Mouse (Mus musculus): Measurements from ENCODE around the gene C1qtnf12.

Gene C1qtnf12

DNA sequence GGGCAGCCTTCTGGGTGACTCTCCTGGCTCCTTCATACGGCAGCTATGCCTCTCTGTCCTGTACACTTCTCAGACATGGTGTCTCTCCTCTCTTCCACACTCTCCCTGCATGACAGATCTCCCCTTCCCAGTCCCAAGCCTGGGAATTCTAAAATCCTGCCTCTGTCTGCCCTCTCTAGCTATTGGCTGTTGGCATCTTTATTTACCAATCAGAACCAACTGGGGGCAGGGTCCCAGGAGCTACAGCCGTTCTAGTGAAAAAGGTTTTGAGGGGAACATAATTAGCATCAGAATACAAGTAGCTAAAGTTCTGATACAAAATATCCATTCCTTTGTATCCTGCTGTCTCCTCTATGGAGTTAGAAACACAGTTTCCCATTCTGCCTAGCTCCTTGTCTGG lies 21.7 kb downstream of the C1qtnf12 start:
- TF ChIP-seq GATA4 (IDR thresholded peaks at IDR 0.05; ENCODE audit: insufficient replicate concordance, low read length), result no peak

DNA sequence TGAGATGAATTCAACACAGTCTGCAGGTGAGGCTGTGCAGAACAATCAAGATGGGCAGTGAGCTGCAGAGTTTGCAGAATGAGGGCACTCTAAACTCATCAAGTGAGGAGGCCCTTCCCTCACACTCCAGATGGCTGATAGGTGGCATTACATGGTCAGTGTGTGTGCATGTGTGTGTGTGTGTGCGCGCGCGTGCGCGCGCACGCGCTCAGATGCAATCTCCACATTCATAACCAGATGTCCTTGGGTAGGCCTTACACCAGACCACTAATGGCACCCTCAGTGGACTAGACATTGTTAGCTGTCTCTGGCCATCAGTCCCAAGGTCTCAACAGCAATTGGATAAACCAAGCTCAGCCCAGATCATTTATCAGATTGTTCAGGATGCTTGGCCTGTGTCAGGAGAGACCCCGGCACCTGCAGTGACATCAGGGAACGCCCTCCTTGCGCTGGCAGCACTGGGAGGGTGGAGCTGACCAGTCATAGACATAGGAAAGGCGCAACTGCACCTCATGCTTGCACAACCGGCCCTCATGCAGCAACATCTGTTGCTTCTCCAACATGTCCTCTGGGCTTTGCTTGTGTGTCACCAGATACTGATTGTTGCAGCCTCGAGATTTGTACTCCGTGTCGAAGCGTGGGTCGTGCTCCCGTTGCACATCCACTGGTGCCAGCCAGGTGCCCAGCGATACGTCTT lies 29.2 kb downstream of the C1qtnf12 start:
- TF ChIP-seq GATA4 (IDR thresholded peaks at IDR 0.05; ENCODE audit: insufficient replicate concordance, low read length), result no peak

- TF ChIP-seq GATA4 (IDR thresholded peaks at IDR 0.05; ENCODE audit: insufficient replicate concordance, low read length), result no peak
These were observed 29.8 kb downstream of the C1qtnf12 start for GRCm38 (mm10) chr4:155991908-155992230.

DNA sequence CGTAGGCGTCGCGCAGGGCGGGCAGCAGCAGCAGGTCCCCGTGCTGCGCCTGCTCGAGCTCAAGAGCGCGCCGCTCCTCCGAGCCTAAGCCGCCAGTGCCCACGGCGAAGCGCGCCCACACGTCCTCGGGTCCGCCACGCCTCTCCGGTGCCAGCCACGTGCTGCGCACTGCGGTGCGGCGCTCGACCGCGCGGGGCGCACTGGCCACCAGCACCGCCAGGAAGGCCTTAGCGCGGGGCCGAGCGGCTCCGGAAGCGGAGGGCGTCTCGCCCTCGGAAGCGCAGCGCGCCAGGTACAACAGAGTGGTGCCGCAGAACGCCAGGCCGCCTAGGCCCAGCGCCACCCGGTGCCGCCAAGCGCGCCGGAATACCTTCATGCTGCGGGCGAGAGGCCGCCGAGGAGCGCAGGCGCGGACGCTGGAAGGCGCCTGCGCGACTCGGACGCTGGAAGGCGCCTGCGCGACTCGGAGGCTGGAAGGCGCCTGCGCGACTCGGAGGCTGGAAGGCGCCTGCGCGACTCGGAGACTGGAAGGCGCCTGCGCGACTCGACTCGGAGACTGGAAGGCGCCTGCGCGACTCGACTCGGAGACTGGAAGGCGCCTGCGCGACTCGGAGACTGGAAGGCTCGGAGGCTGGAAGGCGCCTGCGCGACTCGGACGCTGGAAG lies 30.3 kb downstream of the C1qtnf12 start, which contains the start of the genes B3galt6 and Sdf4:
TSS of gene B3galt6 (minus strand) at position 409 of the 665 bp plus-strand sequence.
TSS of gene Sdf4 (plus strand) at position 632 of the 665 bp plus-strand sequence.
- TF ChIP-seq GATA4 (IDR thresholded peaks at IDR 0.05; ENCODE audit: insufficient replicate concordance, low read length), result no peak

GRCm38 (mm10) chr4:155992906-155993547 lies 30.9 kb downstream of the C1qtnf12 start:
- TF ChIP-seq GATA4 (IDR thresholded peaks at IDR 0.05; ENCODE audit: insufficient replicate concordance, low read length), result no peak

DNA sequence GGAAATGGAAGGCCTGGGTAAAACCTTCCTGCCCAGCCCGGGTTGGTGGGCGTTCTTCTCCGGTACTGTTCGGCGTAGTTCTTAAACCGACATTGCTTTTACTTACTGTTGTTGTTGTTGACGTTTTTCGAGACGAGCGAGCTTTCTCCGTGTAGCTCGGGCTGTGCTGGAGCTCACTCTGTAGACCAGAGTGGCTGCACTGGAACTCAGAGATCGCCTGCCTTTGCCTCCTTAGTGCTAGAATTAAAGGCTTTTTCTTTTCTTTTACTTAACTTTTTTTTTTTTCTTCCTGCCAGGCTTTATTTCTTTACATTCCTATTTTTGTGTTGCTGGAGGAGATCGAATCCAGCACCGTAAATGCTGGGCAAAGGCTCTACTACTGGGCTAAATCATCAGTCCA lies 31.5 kb downstream of the C1qtnf12 start:
- TF ChIP-seq GATA4 (IDR thresholded peaks at IDR 0.05; ENCODE audit: insufficient replicate concordance, low read length), result no peak

GRCm38 (mm10) chr4:156004109-156004508 lies 42.0 kb downstream of the C1qtnf12 start:
- no peak for TF ChIP-seq GATA4 (IDR thresholded peaks at IDR 0.05; ENCODE audit: insufficient replicate concordance, low read length)

DNA sequence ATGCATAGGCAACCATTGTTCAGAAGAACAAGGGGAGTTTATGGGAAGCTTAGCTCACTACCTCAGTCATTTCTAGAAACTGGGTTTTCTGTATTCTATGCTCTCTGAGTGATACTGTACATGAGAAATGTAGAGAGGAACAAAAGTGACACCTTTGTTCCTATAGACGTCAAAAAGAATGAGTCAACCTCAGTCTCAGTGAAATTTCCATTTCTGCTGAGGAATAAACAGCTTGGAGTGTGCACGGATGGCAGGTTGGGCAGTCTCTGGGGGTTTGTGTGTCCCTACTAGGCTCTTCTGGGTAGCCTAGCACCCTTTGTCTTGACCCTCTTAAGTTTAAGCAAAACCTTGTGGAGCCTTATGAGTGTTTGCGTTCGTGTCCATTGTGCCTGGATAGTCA lies 46.3 kb downstream of the C1qtnf12 start:
- TF ChIP-seq GATA4 (IDR thresholded peaks at IDR 0.05; ENCODE audit: insufficient replicate concordance, low read length), result no peak

GRCm38 (mm10) chr4:156013637-156014036 lies 51.5 kb downstream of the C1qtnf12 start, which contains the start of gene Tnfrsf4:
TSS of gene Tnfrsf4 (plus strand) at chr4:156013843.
- TF ChIP-seq GATA4 (IDR thresholded peaks at IDR 0.05; ENCODE audit: insufficient replicate concordance, low read length), result no peak

DNA sequence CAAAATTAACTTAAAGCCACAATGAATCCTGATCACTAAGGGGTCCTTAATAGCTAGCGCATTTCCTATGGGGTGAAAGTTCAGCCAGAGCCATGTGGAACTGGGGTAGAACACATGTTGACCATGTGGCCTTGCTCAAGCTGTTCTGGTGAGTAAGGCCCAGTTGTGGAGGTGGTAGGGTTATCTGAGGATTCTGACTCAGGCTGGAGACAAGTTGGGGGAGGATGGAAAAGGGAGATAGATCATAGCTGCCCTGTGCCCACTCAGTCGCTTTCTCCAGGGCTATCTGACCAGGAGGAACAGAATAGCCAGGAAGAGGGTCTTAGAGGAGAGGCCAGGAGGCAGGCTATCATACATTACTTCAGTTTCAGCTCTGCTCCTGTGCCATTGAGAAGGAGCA lies 52.3 kb downstream of the C1qtnf12 start:
- no peak for TF ChIP-seq GATA4 (IDR thresholded peaks at IDR 0.05; ENCODE audit: insufficient replicate concordance, low read length)
